Mouse (Mus musculus) c-Kit-positive CD71-positive TER-119-positive erythroid progenitor cells, embryonic 14.5 days (primary cell): ENCODE data around the gene Zfp90.

Source experiments
- DNase-seq: peaks from one replicate; pipeline ENCODE4 v3.0.0-alpha.2; 2013; ENCODE audit warnings: low spot score

Zfp90 gene

GRCm38 (mm10) chr8:106433667-106434066 is 18.5 kb downstream of the Zfp90 start:
- no peak for DNase-seq

- DNase-seq: no peak
Observed at GRCm38 (mm10) chr8:106437781-106438180, 22.7 kb downstream of the Zfp90 start.

GRCm38 (mm10) chr8:106440146-106440545 is 25.0 kb downstream of the Zfp90 start:
- no peak for DNase-seq

- DNase-seq: no peak
Observed at GRCm38 (mm10) chr8:106442740-106443139, 27.6 kb downstream of the Zfp90 start.

- no peak for DNase-seq
Observed at GRCm38 (mm10) chr8:106451301-106452085, 36.4 kb downstream of the Zfp90 start.

GRCm38 (mm10) chr8:106452701-106453481 is 37.8 kb downstream of the Zfp90 start:
- no peak for DNase-seq

GRCm38 (mm10) chr8:106454036-106454435 is 38.9 kb downstream of the Zfp90 start:
- DNase-seq: no peak

GRCm38 (mm10) chr8:106462131-106462530 is 47.0 kb downstream of the Zfp90 start:
- DNase-seq: no peak

- no peak for DNase-seq
Observed at GRCm38 (mm10) chr8:106463795-106464194, 48.7 kb downstream of the Zfp90 start.

- DNase-seq: no peak
Observed at GRCm38 (mm10) chr8:106469485-106469884, 54.4 kb downstream of the Zfp90 start.

GRCm38 (mm10) chr8:106474001-106474400 is 58.9 kb downstream of the Zfp90 start:
- no peak for DNase-seq
